Mouse (Mus musculus): Measurements from ENCODE around the gene Pnliprp2.

GRCm38 (mm10) chr19:58759423-58759822, at the start of gene Pnliprp2:
- no peak for TF ChIP-seq CTCF (IDR thresholded peaks at IDR 0.05; ENCODE audit: borderline replicate concordance, extremely low read depth, insufficient read depth, insufficient read length)
- no peak for TF ChIP-seq POLR2A (IDR thresholded peaks at IDR 0.05; ENCODE audit: borderline replicate concordance, extremely low read depth, insufficient read depth, insufficient read length, poor library complexity, severe bottlenecking)
